Comparison of ENCODE assay signal across 25 mouse cellular contexts in genomic region chr2:117930895-117931537, GRCm38 (mm10).
A peak's percentile ranks its signal among the peaks of the same experiment; 100 is the strongest.
DNase-seq lines count a peak whose midpoint lies in the region; ATAC-seq and TF ChIP-seq lines count a peak whose summit lies in the region.
"Had no signal": no experiment of that assay in that cellular context is flagged by ENCODE, and none has a peak within 500 bp of the region (broad histone marks: within the 10 kb centered on the region; RNA-seq: fewer than 3 reads in every experiment).

No protein-coding gene starts in this region.

- no peaks in the 10 kb centered on the region for H3K36me3 ChIP-seq in liver, postnatal 0 days (replicated peaks; ENCODE audit: insufficient read depth, low read length)
- H3K36me3 ChIP-seq in liver, embryonic 12.5 days = no peaks in the 10 kb centered on the region
- peaks cover 58% of the 10 kb centered on the region for H3K36me3 ChIP-seq in megakaryocyte, embryonic 14.5 days (replicated peaks; ENCODE audit: low read length)
- no peaks in the 10 kb centered on the region for H3K36me3 ChIP-seq in midbrain, postnatal 0 days (ENCODE audit: insufficient read depth, low read length)
- H3K36me3 ChIP-seq: embryonic facial prominence, embryonic 12.5 days; embryonic facial prominence, embryonic 15.5 days; forebrain, embryonic 12.5 days; forebrain, embryonic 15.5 days; heart, embryonic 10.5 days; heart, embryonic 13.5 days; hindbrain, embryonic 12.5 days; hindbrain, embryonic 15.5 days had no signal

- H3K9ac ChIP-seq in liver, postnatal 0 days (replicated peaks) = no peak overlapping the region
- H3K9ac ChIP-seq in liver, embryonic 12.5 days = no peak overlapping the region
- H3K9ac ChIP-seq in midbrain, postnatal 0 days (replicated peaks; ENCODE audit: low read length, poor library complexity, severe bottlenecking) = no peak overlapping the region
- H3K9ac ChIP-seq: embryonic facial prominence, embryonic 12.5 days; embryonic facial prominence, embryonic 15.5 days; forebrain, embryonic 12.5 days; forebrain, embryonic 15.5 days; heart, embryonic 13.5 days; hindbrain, embryonic 12.5 days; hindbrain, embryonic 15.5 days had no signal

- no peak for DNase-seq in liver, postnatal 0 days
- DNase-seq in left cerebral cortex, adult 11 months (ENCODE audit: low spot score) = no peak
- DNase-seq in midbrain, postnatal 0 days (ENCODE audit: low spot score) = no peak
- DNase-seq: adrenal gland, adult 8-10 months; adrenal gland, postnatal 25 days; cerebellum, adult 18-20 months; cerebellum, adult 9-10 months; cerebellum, postnatal 14 days; gastrocnemius, postnatal 25 days; heart, adult 2 months; heart, postnatal 14 days; heart, postnatal 4 days had no signal

- peak overlapping the region; percentile 37 for H3K27ac ChIP-seq in liver, postnatal 0 days (ENCODE audit: low read depth)
- H3K27ac ChIP-seq in liver, embryonic 12.5 days = no peak overlapping the region
- H3K27ac ChIP-seq in midbrain, postnatal 0 days (ENCODE audit: low read depth, low read length) = no peak overlapping the region
- H3K27ac ChIP-seq: embryonic facial prominence, embryonic 12.5 days; embryonic facial prominence, embryonic 15.5 days; forebrain, embryonic 12.5 days; forebrain, embryonic 15.5 days; heart, adult 2 months; heart, embryonic 10.5 days; heart, embryonic 13.5 days; hindbrain, embryonic 12.5 days; hindbrain, embryonic 15.5 days had no signal

- peak; percentile 25; the same call in 1 of the 2 replicates for ATAC-seq in liver, postnatal 0 days
- ATAC-seq in liver, embryonic 12.5 days = no peak
- ATAC-seq in granulocyte monocyte progenitor cell, adult 5-6 weeks (replicated peaks; ENCODE audit: poor library complexity, severe bottlenecking) = peak; percentile 63
- no peak for ATAC-seq in midbrain, postnatal 0 days (ENCODE audit: low FRiP score)
- ATAC-seq: CD4-positive, CD25-positive, alpha-beta regulatory T cell, adult 4 months; forebrain, embryonic 15.5 days had no signal

- TF ChIP-seq CTCF in liver, postnatal 0 days (IDR thresholded peaks at IDR 0.05; ENCODE audit: low read depth) = no peak
- no peak for TF ChIP-seq CTCF in midbrain, postnatal 0 days (IDR thresholded peaks at IDR 0.05)

- peak; percentile 21; the same call in 1 of the 2 replicates for TF ChIP-seq EP300 in liver, postnatal 0 days (IDR thresholded peaks at IDR 0.05; ENCODE audit: low read depth)

- H3K9me3 ChIP-seq in liver, postnatal 0 days (ENCODE audit: low read length) = no peaks in the 10 kb centered on the region
- H3K9me3 ChIP-seq in liver, embryonic 12.5 days (replicated peaks) = no peaks in the 10 kb centered on the region
- no peaks in the 10 kb centered on the region for H3K9me3 ChIP-seq in megakaryocyte, embryonic 14.5 days
- H3K9me3 ChIP-seq in midbrain, postnatal 0 days (ENCODE audit: low read length) = no peaks in the 10 kb centered on the region
- H3K9me3 ChIP-seq: embryonic facial prominence, embryonic 12.5 days; embryonic facial prominence, embryonic 15.5 days; forebrain, embryonic 12.5 days; forebrain, embryonic 15.5 days; heart, embryonic 10.5 days; hindbrain, embryonic 12.5 days; hindbrain, embryonic 15.5 days had no signal

- no peaks in the 10 kb centered on the region for H3K27me3 ChIP-seq in liver, postnatal 0 days (ENCODE audit: insufficient read depth, low read length)
- no peaks in the 10 kb centered on the region for H3K27me3 ChIP-seq in liver, embryonic 12.5 days (replicated peaks)
- H3K27me3 ChIP-seq in megakaryocyte, embryonic 14.5 days (replicated peaks) = no peaks in the 10 kb centered on the region
- no peaks in the 10 kb centered on the region for H3K27me3 ChIP-seq in midbrain, postnatal 0 days (ENCODE audit: insufficient read depth, low read length)
- H3K27me3 ChIP-seq: embryonic facial prominence, embryonic 12.5 days; embryonic facial prominence, embryonic 15.5 days; forebrain, embryonic 12.5 days; forebrain, embryonic 15.5 days; heart, embryonic 13.5 days had no signal

- H3K4me2 ChIP-seq in liver, postnatal 0 days (ENCODE audit: low read depth, low read length) = no peak overlapping the region
- no peak overlapping the region for H3K4me2 ChIP-seq in liver, embryonic 12.5 days
- H3K4me2 ChIP-seq in midbrain, postnatal 0 days (ENCODE audit: low read depth, low read length, poor library complexity, severe bottlenecking) = no peak overlapping the region
- H3K4me2 ChIP-seq: embryonic facial prominence, embryonic 12.5 days; embryonic facial prominence, embryonic 15.5 days; forebrain, embryonic 12.5 days; forebrain, embryonic 15.5 days; heart, embryonic 13.5 days; hindbrain, embryonic 12.5 days; hindbrain, embryonic 15.5 days had no signal

- WGBS in liver, postnatal 0 days (ENCODE audit: insufficient replicate concordance) = 68% methylated on average over 3 of the region's 3 CpGs
- 78% methylated on average over 3 of the region's 3 CpGs for WGBS in liver, embryonic 12.5 days (ENCODE audit: insufficient replicate concordance)
- WGBS in midbrain, postnatal 0 days = 82% methylated on average over 3 of the region's 3 CpGs

- H3K4me1 ChIP-seq in liver, postnatal 0 days (ENCODE audit: insufficient read depth) = no peaks in the 10 kb centered on the region
- no peaks in the 10 kb centered on the region for H3K4me1 ChIP-seq in liver, embryonic 12.5 days
- H3K4me1 ChIP-seq in megakaryocyte, embryonic 14.5 days = peaks cover 83% of the 10 kb centered on the region
- H3K4me1 ChIP-seq in midbrain, postnatal 0 days (ENCODE audit: insufficient read depth, low read length) = no peaks in the 10 kb centered on the region
- H3K4me1 ChIP-seq: embryonic facial prominence, embryonic 12.5 days; embryonic facial prominence, embryonic 15.5 days; forebrain, embryonic 12.5 days; heart, embryonic 10.5 days; hindbrain, embryonic 12.5 days; hindbrain, embryonic 15.5 days had no signal

- no peak overlapping the region for H3K4me3 ChIP-seq in liver, postnatal 0 days (ENCODE audit: low read depth, low read length)
- no peak overlapping the region for H3K4me3 ChIP-seq in liver, embryonic 12.5 days
- peak overlapping the region; percentile 8 for H3K4me3 ChIP-seq in megakaryocyte, embryonic 14.5 days (replicated peaks)
- H3K4me3 ChIP-seq in midbrain, postnatal 0 days (ENCODE audit: low read depth, low read length) = no peak overlapping the region
- H3K4me3 ChIP-seq: embryonic facial prominence, embryonic 12.5 days; embryonic facial prominence, embryonic 15.5 days; erythroblast, embryonic 14.5 days; forebrain, embryonic 12.5 days; forebrain, embryonic 15.5 days; heart, adult 2 months; heart, embryonic 10.5 days; heart, embryonic 13.5 days; hindbrain, embryonic 12.5 days; hindbrain, embryonic 15.5 days had no signal

Comparison
In these comparisons a context has a peak if more than half of its experiments do, and no peak if none do; other contexts are left out.
1. ATAC-seq: peak in liver, postnatal 0 days (single experiment) and granulocyte monocyte progenitor cell, adult 5-6 weeks (single experiment); none in liver, embryonic 12.5 days (single experiment) and midbrain, postnatal 0 days (single experiment).